Mouse (Mus musculus): ENCODE results near the gene Lad1. TPM values are rescaled to one million over a fixed set of nuclear protein-coding genes. Genes with fewer than 3 reads are reported as not detected.

Gene Lad1
- polyA plus RNA-seq, 1 experiment, result 0.46 TPM

DNA sequence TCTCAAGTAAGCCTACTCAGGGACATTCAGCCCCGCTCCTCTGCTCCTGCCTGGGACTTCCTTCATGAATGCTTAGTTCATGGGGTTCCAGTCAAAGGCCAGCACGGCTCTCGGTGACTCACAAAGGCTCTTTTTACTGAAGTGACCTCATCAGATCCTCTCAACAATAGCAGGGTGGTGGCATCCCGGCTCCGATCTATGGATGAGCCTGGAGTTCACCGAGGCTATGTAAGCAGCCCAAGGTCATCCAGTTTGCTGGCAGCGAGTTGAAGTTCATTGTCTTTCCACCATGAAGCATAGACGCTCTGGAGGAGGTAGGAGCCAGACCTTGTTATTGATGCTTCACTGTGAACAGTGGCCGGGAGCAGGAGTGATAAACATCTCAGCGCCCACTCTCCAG is 35.6 kb upstream of the Lad1 start:
- H3K27me3 ChIP-seq (ENCODE audit: control insufficient read depth, insufficient read depth, insufficient read length), result no peaks in the 10 kb centered on the region
- H3ac ChIP-seq (ENCODE audit: control insufficient read depth, insufficient read length), result no peak overlapping the region
- TF ChIP-seq E2F4 (IDR thresholded peaks at IDR 0.05; ENCODE audit: insufficient read depth) (no peak), POLR2AphosphoS2 (IDR thresholded peaks at IDR 0.05; ENCODE audit: insufficient read length, low read depth) (no peak), MYOD1 (IDR thresholded peaks at IDR 0.05; ENCODE audit: control insufficient read depth in 1 of 3, insufficient read length in 2 of 3, low read depth in 2 of 3) (no peak), POLR2A (IDR thresholded peaks at IDR 0.05; ENCODE audit: insufficient read length, low read depth) (no peak), MAX (IDR thresholded peaks at IDR 0.05; ENCODE audit: low read depth) (no peak), SRF (IDR thresholded peaks at IDR 0.05; ENCODE audit: control insufficient read depth, insufficient read length, low read depth) (no peak), MYOG (IDR thresholded peaks at IDR 0.05; ENCODE audit: control insufficient read depth in 1 of 3, insufficient read depth in 1 of 3, insufficient read length in 2 of 3, low read depth in 2 of 3) (no peak)
- H3K79me2 ChIP-seq (ENCODE audit: control insufficient read depth, insufficient read depth), result no peaks in the 10 kb centered on the region
- peak overlapping the region; percentile 77 for H3K4me2 ChIP-seq (ENCODE audit: low read depth)
- H3K36me3 ChIP-seq (ENCODE audit: control insufficient read depth, insufficient read depth), result no peaks in the 10 kb centered on the region
- H3K4me3 ChIP-seq, result no peak overlapping the region

DNA sequence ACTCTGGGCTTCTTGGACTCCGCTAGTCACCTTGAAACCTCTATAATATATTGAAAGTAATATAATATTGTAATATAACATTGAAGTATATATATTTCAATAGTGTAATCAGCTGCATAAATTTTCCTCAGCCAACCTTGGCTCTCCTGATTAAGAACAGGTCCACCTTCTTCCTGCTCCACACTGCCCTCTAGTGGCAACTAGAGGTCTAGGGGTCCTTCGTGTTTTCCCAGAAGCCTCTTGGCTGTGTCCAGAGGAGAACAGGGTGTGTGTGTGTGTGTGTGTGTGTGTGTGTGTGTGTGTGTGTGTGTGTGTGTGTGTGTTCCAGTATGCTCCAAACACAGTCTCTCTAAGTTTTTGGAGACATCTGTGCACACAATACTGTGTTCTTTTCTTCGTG is 30.6 kb upstream of the Lad1 start:
- H3K36me3 ChIP-seq (ENCODE audit: control insufficient read depth, insufficient read depth), result no peaks in the 10 kb centered on the region
- peak overlapping the region; percentile 48 for H3K4me2 ChIP-seq (ENCODE audit: low read depth)
- no peaks in the 10 kb centered on the region for H3K79me2 ChIP-seq (ENCODE audit: control insufficient read depth, insufficient read depth)
- TF ChIP-seq USF1 (IDR thresholded peaks at IDR 0.05; ENCODE audit: low read depth) (no peak), CEBPB (IDR thresholded peaks at IDR 0.05; ENCODE audit: insufficient read depth, poor library complexity, severe bottlenecking) (no peak), POLR2A (IDR thresholded peaks at IDR 0.05; ENCODE audit: insufficient read length, low read depth) (no peak), MYOG (IDR thresholded peaks at IDR 0.05; ENCODE audit: control insufficient read depth in 1 of 3, insufficient read depth in 1 of 3, insufficient read length in 2 of 3, low read depth in 2 of 3) (no peak), MYOD1 (IDR thresholded peaks at IDR 0.05; ENCODE audit: control insufficient read depth in 1 of 3, insufficient read length in 2 of 3, low read depth in 2 of 3) (no peak), TCF3 (IDR thresholded peaks at IDR 0.05; ENCODE audit: insufficient read length, low read depth) (no peak), TCF12 (IDR thresholded peaks at IDR 0.05; ENCODE audit: insufficient read depth, poor library complexity, severe bottlenecking) (no peak), SRF (IDR thresholded peaks at IDR 0.05; ENCODE audit: control insufficient read depth, insufficient read length, low read depth) (no peak), E2F4 (IDR thresholded peaks at IDR 0.05; ENCODE audit: insufficient read depth) (no peak), MAX (IDR thresholded peaks at IDR 0.05; ENCODE audit: low read depth) (no peak), POLR2AphosphoS2 (IDR thresholded peaks at IDR 0.05; ENCODE audit: insufficient read length, low read depth) (no peak), REST (IDR thresholded peaks at IDR 0.05; ENCODE audit: insufficient read depth, insufficient read length) (no peak)
- no peak overlapping the region for H3ac ChIP-seq (ENCODE audit: control insufficient read depth, insufficient read length)
- H3K4me3 ChIP-seq, result no peak overlapping the region
- H3K27me3 ChIP-seq (ENCODE audit: control insufficient read depth, insufficient read depth, insufficient read length), result no peaks in the 10 kb centered on the region

DNA sequence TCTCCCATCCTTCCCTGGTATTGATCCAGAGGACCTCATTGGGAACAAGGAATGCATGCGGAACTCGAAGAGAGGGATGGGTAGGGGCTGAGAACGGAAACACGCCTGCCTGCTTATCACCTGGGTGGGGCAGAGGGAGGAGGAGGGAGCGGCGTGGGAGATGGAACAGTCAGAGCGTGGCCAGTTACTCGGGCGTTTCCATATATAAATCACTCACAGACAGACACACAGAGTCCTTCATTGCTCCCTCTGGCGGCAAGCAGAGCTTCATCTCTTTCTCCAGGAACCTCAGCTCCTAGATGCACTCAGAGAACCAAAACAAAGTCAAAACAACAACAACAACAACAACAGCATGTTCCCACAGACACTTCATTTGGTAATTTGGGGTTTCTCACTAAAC is 29.7 kb upstream of the Lad1 start:
- Histone ChIP-seq H3K4me2 (ENCODE audit: low read depth) (peak overlapping the region; percentile 48), H3K27me3 (ENCODE audit: control insufficient read depth, insufficient read depth, insufficient read length) (no peaks in the 10 kb centered on the region), H3K4me3 (no peak overlapping the region), H3K79me2 (ENCODE audit: control insufficient read depth, insufficient read depth) (no peaks in the 10 kb centered on the region), H3ac (ENCODE audit: control insufficient read depth, insufficient read length) (no peak overlapping the region), H3K36me3 (ENCODE audit: control insufficient read depth, insufficient read depth) (no peaks in the 10 kb centered on the region)
- no peak for TF ChIP-seq MYOD1 (IDR thresholded peaks at IDR 0.05; ENCODE audit: control insufficient read depth in 1 of 3, insufficient read length in 2 of 3, low read depth in 2 of 3)
- no peak for TF ChIP-seq SRF (IDR thresholded peaks at IDR 0.05; ENCODE audit: control insufficient read depth, insufficient read length, low read depth)
- no peak for TF ChIP-seq E2F4 (IDR thresholded peaks at IDR 0.05; ENCODE audit: insufficient read depth)
- no peak for TF ChIP-seq TCF12 (IDR thresholded peaks at IDR 0.05; ENCODE audit: insufficient read depth, poor library complexity, severe bottlenecking)
- TF ChIP-seq CEBPB (IDR thresholded peaks at IDR 0.05; ENCODE audit: insufficient read depth, poor library complexity, severe bottlenecking), result no peak
- no peak for TF ChIP-seq REST (IDR thresholded peaks at IDR 0.05; ENCODE audit: insufficient read depth, insufficient read length)
- TF ChIP-seq MYOG (IDR thresholded peaks at IDR 0.05; ENCODE audit: control insufficient read depth in 1 of 3, insufficient read depth in 1 of 3, insufficient read length in 2 of 3, low read depth in 2 of 3), result no peak
- TF ChIP-seq MAX (IDR thresholded peaks at IDR 0.05; ENCODE audit: low read depth), result no peak

DNA sequence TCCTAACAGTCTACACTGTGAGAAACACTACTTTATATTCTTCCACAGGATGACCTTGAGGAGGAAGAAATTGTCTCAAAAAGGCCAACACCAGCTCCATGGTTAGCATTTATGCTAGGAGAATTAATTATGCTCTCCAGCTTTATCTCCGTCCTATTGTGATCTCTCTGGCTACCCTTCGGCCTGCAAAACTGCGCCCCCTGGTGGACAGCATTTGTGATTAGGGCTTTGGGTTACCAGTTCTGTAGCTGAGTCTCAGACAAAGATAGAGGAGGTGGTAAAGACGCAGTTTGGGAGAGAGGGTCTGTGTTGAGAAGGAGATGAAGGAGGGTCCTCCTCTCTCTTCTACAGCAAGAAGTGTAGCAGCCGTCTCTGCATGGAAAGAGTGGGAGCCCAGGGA is 28.6 kb upstream of the Lad1 start:
- no peaks in the 10 kb centered on the region for H3K27me3 ChIP-seq (ENCODE audit: control insufficient read depth, insufficient read depth, insufficient read length)
- no peak for TF ChIP-seq POLR2A (IDR thresholded peaks at IDR 0.05; ENCODE audit: insufficient read length, low read depth)
- TF ChIP-seq TCF12 (IDR thresholded peaks at IDR 0.05; ENCODE audit: insufficient read depth, poor library complexity, severe bottlenecking), result no peak
- no peak for TF ChIP-seq POLR2AphosphoS2 (IDR thresholded peaks at IDR 0.05; ENCODE audit: insufficient read length, low read depth)
- no peak for TF ChIP-seq REST (IDR thresholded peaks at IDR 0.05; ENCODE audit: insufficient read depth, insufficient read length)
- no peak for TF ChIP-seq MAX (IDR thresholded peaks at IDR 0.05; ENCODE audit: low read depth)
- TF ChIP-seq E2F4 (IDR thresholded peaks at IDR 0.05; ENCODE audit: insufficient read depth), result no peak
- no peak for TF ChIP-seq USF1 (IDR thresholded peaks at IDR 0.05; ENCODE audit: low read depth)
- TF ChIP-seq SRF (IDR thresholded peaks at IDR 0.05; ENCODE audit: control insufficient read depth, insufficient read length, low read depth), result no peak
- TF ChIP-seq MYOG (IDR thresholded peaks at IDR 0.05; ENCODE audit: control insufficient read depth in 1 of 3, insufficient read depth in 1 of 3, insufficient read length in 2 of 3, low read depth in 2 of 3), result no peak
- TF ChIP-seq MYOD1 (IDR thresholded peaks at IDR 0.05; ENCODE audit: control insufficient read depth in 1 of 3, insufficient read length in 2 of 3, low read depth in 2 of 3), result no peak
- TF ChIP-seq CEBPB (IDR thresholded peaks at IDR 0.05; ENCODE audit: insufficient read depth, poor library complexity, severe bottlenecking), result no peak
- no peak for TF ChIP-seq TCF3 (IDR thresholded peaks at IDR 0.05; ENCODE audit: insufficient read length, low read depth)
- no peak overlapping the region for H3ac ChIP-seq (ENCODE audit: control insufficient read depth, insufficient read length)
- H3K4me2 ChIP-seq (ENCODE audit: low read depth), result no peak overlapping the region
- H3K4me3 ChIP-seq, result no peak overlapping the region
- H3K36me3 ChIP-seq (ENCODE audit: control insufficient read depth, insufficient read depth), result no peaks in the 10 kb centered on the region
- H3K79me2 ChIP-seq (ENCODE audit: control insufficient read depth, insufficient read depth), result no peaks in the 10 kb centered on the region
